Mouse (Mus musculus) CD4-positive, CD25-positive, alpha-beta regulatory T cell, adult 4 months (primary cell): ENCODE measurements around the gene Nid1. TPM values are rescaled to one million over a fixed set of nuclear protein-coding genes. Genes with fewer than 3 reads are reported as not detected.

Source experiments
- ATAC-seq: one replicate; pipeline ENCODE4 v1.8.0; 2017
- polyA plus RNA-seq, 2 experiments: library from polyadenylated mRNA; unstranded; fragments of 100-300 nt; shearing (Covaris generic); gene quantifications; one replicate each; pipeline ENCODE4 v1.2.1; 2017

Gene Nid1
- polyA plus RNA-seq, 2 experiments from 2014 or later: 0.13 TPM; not detected in 1

DNA sequence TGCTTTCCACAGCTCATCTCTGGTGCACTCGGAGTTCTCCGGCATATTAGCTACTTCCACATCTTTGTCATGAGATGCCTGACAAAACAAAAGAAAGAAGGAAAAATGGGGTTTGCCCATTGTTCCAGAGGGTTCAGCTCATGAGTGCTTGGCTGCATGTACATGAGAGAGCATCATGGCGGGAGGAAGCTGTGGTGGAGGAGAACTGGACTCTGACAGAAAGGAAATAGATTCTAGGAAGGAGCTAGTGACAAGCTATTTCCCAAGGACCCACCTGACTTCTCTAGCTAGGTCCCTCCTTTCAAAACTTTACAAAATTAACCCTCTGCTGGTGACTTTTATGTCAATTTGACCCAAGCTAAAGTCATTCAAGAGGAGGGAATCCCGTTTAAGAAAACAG lies 110.5 kb downstream of the Nid1 start:
- ATAC-seq: no peak

DNA sequence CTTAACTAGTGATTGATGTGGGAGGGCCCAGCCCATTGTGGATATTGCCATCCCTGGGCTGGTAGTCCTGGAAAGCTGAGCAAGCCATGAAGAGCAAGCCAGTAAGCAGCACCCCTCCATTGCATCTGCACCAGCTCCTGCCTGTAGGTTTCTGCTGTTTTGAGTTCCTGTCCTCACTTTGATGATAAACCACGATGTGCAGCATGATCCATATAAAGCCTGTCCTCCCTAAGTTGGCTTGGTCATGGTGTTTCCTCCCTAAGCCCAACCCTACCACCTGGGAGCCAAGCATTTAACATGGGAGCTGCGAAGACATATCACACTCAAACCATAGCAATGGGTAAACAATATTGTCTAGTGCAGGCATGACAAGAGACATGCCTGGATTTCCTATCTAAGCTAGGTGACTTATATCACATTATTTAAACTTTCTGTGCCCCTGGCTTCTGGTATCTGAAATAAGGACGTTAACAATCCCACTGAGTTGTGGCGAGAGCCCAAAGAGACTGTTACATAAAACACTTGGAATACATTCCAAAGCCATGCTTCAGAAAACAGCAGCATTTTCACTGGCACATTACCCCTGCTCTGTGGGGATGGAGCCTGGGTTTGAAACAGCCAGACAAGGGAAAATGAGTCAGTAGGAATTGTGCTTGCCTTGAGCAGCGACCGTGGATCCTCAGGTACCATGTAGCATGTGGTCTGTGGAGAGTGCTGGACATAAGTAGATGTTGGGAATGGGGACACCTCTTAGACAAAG lies 111.3 kb downstream of the Nid1 start:
- ATAC-seq: no peak

DNA sequence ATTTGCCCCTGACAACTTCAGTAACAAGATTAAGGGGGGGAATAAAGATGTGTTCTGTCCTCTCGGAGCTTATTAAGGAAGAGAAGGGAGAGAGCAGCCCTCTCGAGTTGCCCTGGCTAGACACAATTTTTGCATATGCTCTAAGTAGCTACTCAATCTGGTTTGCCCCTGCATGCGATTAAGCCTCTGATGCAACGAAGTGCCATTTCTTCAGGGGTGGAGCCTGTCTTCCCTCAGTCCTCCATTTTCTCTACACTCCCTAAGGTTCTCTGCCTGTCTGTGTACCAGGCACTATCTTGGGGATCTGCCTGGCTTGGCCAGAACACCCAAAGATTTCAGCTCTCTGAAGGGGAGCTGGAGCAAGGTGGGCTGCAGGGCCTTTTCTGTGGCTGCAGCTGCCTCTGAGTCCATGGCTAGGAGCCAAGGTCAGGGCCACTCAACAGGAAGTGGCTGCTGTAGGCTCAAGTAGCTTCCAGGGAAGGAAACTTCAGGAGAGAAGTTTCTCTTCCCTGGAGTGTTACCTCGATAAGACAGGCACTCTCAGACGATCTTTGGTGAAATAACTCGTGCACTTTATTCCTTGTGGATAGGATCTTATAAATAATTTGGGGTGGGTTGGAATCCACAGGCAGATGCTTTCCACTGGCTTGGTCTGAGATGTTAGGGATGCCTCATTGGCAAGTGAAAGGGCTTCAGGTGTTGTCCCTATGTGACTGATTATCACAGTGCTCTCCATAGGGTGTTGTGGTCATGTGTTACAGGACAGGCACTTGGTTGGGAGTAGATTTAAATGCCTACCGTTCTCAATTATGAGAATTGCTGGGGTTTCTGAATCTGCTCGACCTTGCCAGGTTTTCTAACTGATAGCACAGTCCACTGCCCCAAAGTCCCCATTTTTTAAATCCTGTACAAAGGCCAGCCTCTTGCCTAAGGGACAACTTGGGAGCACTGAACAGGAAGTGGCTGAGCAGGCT lies 112.6 kb downstream of the Nid1 start:
- no peak for ATAC-seq

DNA sequence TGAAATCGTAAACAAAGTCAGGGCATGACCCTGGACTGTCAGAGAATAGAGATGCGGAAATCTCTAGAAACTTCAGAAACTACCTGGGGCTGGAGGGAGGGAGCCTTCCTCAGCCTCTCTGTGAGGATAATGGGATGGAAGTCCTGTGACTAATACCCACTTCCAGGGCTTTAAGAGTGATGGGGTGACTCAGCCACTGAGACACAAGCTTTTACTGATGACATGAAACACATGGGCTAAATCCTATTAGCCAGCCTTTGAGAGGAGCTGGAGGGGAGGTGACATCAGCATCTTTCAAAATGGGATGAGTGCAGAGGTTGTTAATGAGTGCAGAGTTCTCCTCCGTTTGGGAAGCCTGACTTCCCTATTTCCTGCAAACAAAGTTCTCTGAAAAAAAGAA lies 114.7 kb downstream of the Nid1 start:
- ATAC-seq: no peak

DNA sequence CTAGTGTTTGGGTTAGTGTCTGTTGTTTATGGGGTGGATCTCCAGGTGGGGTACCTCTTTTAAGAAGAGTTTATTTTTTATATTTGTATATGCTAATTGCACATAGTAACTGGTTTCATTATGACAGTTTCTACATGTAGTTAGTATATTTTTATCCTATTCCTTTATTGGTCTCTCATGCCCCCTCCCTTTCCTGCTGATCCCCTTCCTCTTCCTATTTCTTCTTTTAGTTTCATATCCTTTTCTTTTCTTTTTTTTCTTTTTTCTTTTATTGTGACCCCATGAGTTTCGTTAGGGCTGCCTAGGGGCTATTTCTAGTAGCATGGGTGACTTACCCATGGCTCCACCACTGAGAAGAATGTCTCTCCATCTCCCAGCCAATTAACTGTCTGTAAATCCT lies 116.3 kb downstream of the Nid1 start:
- ATAC-seq: no peak

DNA sequence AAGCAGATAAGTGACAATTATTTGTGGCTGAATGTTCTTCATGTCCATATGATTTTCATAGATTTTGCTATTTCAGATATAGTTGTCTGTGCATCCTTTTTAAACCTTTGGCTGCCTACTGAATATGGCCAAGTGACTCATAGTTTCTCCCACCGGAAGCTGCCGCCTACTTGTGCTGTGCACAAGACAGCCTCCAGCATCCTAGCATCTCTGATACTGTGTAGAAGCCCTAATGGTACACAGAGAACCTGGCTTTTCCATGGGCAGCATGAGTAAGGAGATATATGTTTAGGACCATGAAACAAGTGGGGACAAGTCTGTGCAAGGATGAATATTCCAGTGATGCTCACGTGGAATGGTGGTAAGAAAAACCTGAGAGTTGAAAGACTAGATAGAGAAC lies 117.8 kb downstream of the Nid1 start:
- ATAC-seq: no peak

DNA sequence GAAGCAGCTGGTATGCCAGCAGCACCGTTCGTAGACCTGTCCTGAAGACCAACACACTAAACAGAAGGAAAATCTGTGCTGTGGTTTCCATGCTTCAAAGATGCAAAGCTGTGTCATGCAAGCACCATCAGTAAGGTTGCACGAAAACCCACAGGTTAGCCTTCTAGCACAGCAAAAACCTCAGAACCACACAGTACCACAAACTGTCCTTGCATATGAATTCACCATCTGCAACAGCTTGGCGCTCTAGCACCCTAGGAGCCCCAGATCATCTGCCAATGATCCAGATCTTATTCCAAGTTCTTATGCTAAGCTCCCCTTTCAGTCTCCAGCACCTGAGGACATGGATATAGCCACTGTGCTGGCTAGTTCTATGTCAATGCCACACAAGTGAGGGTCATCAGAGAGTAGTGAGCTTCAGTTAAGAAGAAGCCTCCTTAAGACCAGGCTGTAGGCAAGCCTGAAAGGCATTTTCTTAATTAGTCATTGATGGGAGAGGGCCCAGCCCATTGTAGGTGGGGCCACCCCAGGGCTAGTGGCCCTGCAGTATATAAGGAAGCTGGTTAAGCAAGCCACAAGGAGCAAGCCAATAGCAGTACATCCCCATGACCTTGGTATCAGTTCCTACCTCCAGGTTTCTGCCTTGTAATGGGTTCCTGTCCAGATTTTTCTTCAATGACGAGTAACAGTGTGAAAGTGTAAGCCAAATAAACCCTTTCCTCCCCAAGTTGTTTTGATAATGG lies 119.8 kb downstream of the Nid1 start:
- ATAC-seq: no peak

DNA sequence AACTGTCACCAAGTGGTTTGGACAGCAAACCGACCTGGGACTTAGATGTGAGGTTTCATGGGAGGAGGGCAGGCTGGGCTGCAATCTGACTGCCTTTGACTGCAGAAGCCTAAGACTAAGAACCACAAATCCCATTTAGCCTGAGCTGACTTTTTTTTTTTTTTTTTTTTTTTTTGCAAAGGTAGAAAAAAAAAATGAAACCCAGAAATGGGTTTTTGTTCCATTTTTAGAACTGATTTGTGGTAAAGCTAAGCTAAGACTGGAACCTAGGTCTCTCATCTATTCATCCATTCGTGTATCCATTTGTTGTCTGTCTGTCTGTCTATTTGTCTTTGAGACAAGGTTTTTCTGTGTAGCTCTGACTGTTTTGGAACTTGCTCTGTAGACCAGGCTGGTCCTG lies 120.9 kb downstream of the Nid1 start:
- ATAC-seq: no peak

DNA sequence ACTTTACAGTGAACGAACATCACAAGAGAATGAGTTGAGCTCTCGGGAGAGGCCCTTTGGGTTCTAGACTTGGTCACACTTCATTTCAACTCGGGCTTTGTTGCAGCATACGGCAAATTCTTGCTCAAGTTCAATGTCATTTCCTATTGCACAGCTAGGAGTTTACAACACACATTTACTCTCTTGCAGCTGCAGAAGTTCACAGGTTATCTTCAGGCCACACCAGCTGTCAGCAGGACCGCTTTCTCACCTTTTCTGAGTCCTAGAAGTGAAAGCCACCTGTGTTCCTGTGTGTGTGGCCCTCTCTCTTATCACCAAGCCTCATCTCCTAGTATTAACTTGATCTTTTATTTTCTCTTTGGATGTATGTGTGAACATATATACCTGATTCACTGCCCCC lies 121.5 kb downstream of the Nid1 start:
- ATAC-seq: peak; percentile 32

Other genes starting within 250 kb of the Nid1 start
- gene Gpr137b, start 43.5 kb upstream of the Nid1 start, polyA plus RNA-seq: 1 to 10 TPM; 1.0 TPM
- gene Lyst, start 152.8 kb downstream of the Nid1 start, polyA plus RNA-seq: 10 to 100 TPM in 1 of 2 experiments, 1 to 10 TPM in 1; 9.0 to 10.5 TPM